Mouse (Mus musculus) kidney, postnatal 0 days (tissue): Measurements from ENCODE around the gene Tiam1. TPM values are rescaled to one million over a fixed set of nuclear protein-coding genes. Genes with fewer than 3 reads are reported as not detected.

Experiments
- ATAC-seq: fragments of 200-750 bp; cut with Nextera tagmentation; replicated peaks from 2 replicates; pipeline ENCODE4 v1.8.0; 2017; ENCODE audit warnings: low read depth, moderate number of reproducible peaks, moderate TSS enrichment, moderate library complexity; ENCODE audit not compliant: low FRiP score
- DNase-seq: peaks from one replicate; pipeline ENCODE4 v3.0.0-alpha.2; 2016; ENCODE audit warnings: low spot score
- H3K27ac ChIP-seq: fragments of 300-500 bp; sonication (generic); 2 replicates; pipeline ENCODE4 v1.5.1; 2014; ENCODE audit warnings: mild to moderate bottlenecking
- H3K27me3 ChIP-seq: fragments of 300-500 bp; sonication (generic); 2 replicates; pipeline ENCODE4 v1.6.1; 2014; ENCODE audit warnings: low read length, mixed read lengths; ENCODE audit not compliant: insufficient read depth
- H3K36me3 ChIP-seq: fragments of 300-500 bp; sonication (generic); 2 replicates; pipeline ENCODE4 v1.6.1; 2014; ENCODE audit warnings: low read length, mixed read lengths; ENCODE audit not compliant: insufficient read depth
- H3K4me1 ChIP-seq: fragments of 300-500 bp; sonication (generic); replicated peaks from 2 replicates; pipeline ENCODE4 v1.6.1; 2014; ENCODE audit warnings: antibody characterized with exemption, low read length, mixed read lengths; ENCODE audit not compliant: insufficient read depth
- H3K4me2 ChIP-seq: fragments of 300-500 bp; sonication (generic); 2 replicates; pipeline ENCODE4 v1.6.1; 2014; ENCODE audit warnings: mild to moderate bottlenecking, low read length, moderate library complexity, mixed read lengths
- H3K4me3 ChIP-seq: fragments of 300-500 bp; sonication (generic); replicated peaks from 2 replicates; pipeline ENCODE4 v1.5.1; 2014; ENCODE audit warnings: low read depth, low read length
- H3K9ac ChIP-seq: fragments of 300-500 bp; sonication (generic); 2 replicates; pipeline ENCODE4 v1.6.1; 2014; ENCODE audit warnings: low read depth, low read length
- H3K9me3 ChIP-seq: fragments of 300-500 bp; sonication (generic); replicated peaks from 2 replicates; pipeline ENCODE4 v1.6.1; 2016; ENCODE audit warnings: low read length, inconsistent platforms, mixed read lengths
- CTCF ChIP-seq: IDR thresholded peaks from 2 replicates; pipeline ENCODE4 v1.5.1; 2016; ENCODE audit warnings: antibody characterized with exemption, low read depth, mild to moderate bottlenecking, moderate library complexity
- WGBS: fragments of 180-500 bp; shearing (Covaris S2); extraction: QIAGEN DNeasy Blood & Tissue Kit; methylation state at CpG from one replicate; pipeline ENCODE4 v1.1.7; 2014; 5-methylcytosine and 5-hydroxymethylcytosine counted together
- polyA plus RNA-seq: library from polyadenylated mRNA; unstranded; fragments of >200 nt; fragmentation: Nextera tagmentation; extraction: Ambion mirVana; gene quantifications from 2 replicates; pipeline ENCODE4 v1.2.1, GENCODE M21; 2015

Gene Tiam1
- polyA plus RNA-seq, 1 experiment from 2014 or later: 11.5 TPM

DNA sequence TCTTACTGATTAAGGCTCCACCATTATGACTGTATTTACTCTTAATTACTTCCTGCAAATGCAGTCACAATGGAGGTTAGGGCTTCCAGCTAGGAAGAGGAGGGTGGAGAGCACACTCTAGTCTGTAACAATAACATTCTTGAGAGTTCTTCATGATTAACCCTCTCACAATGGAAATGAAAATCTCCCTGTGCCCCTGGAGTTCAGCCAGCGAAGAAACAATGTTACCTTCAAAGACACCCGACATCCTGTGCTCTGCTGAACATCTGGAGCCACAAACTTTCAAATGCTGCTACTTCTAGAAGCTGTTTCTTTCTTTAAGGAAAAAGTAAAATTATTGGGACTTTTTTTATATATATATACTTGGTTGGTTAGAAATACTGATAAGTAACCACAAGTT is 395.7 kb downstream of the Tiam1 start:
- Histone ChIP-seq H3K4me3 (no peak overlapping the region), H3K4me1 (no peaks in the 10 kb centered on the region), H3K27me3 (no peaks in the 10 kb centered on the region), H3K9ac (no peak overlapping the region), H3K36me3 (no peaks in the 10 kb centered on the region), H3K27ac (no peak overlapping the region), H3K4me2 (no peak overlapping the region), H3K9me3 (no peaks in the 10 kb centered on the region)
- DNase-seq (peak; percentile 19), ATAC-seq (no peak)
- WGBS: 31% methylated on average over 2 of the region's 2 CpGs
- TF ChIP-seq CTCF: no peak

GRCm38 (mm10) chr16:89739559-89739958 is 404.0 kb downstream of the Tiam1 start:
- no peak for TF ChIP-seq CTCF
- Histone ChIP-seq H3K27ac (no peak overlapping the region), H3K4me1 (no peaks in the 10 kb centered on the region), H3K9ac (no peak overlapping the region), H3K9me3 (no peaks in the 10 kb centered on the region), H3K4me2 (no peak overlapping the region), H3K27me3 (no peaks in the 10 kb centered on the region), H3K4me3 (no peak overlapping the region), H3K36me3 (no peaks in the 10 kb centered on the region)
- 84% methylated on average over 2 of the region's 2 CpGs for WGBS
- DNase-seq: no peak
- ATAC-seq: no peak

- Histone ChIP-seq H3K27me3 (no peaks in the 10 kb centered on the region), H3K9ac (no peak overlapping the region), H3K4me1 (no peaks in the 10 kb centered on the region), H3K9me3 (no peaks in the 10 kb centered on the region), H3K4me2 (no peak overlapping the region), H3K36me3 (no peaks in the 10 kb centered on the region), H3K27ac (no peak overlapping the region), H3K4me3 (no peak overlapping the region)
- DNase-seq (no peak), ATAC-seq (no peak)
- no peak for TF ChIP-seq CTCF
- WGBS: 51% methylated on average over 6 of the region's 6 CpGs
Measured at GRCm38 (mm10) chr16:89738963-89739362, 404.6 kb downstream of the Tiam1 start.

Other genes with a start within 250 kb of the Tiam1 start
- gene Sod1, start 77.0 kb upstream of the Tiam1 start, polyA plus RNA-seq: 1,212 and 1,309 TPM in 2 replicates
- gene Scaf4, start 140.7 kb upstream of the Tiam1 start, polyA plus RNA-seq: 17.3 and 18.1 TPM in 2 replicates
- gene Hunk, start 242.2 kb upstream of the Tiam1 start, polyA plus RNA-seq: 6.9 and 7.6 TPM in 2 replicates